Mouse (Mus musculus): ENCODE data around the gene Atg4b. TPM values are rescaled to one million over a fixed set of nuclear protein-coding genes. Genes with fewer than 3 reads are reported as not detected.

The Atg4b gene
- polyA plus RNA-seq (2015; fragmentation: Nextera tagmentation; extraction: Ambion mirVana) = 104 and 108 TPM in 2 replicates

GRCm38 (mm10) chr1:93751290-93751689 lies at the start of gene Atg4b:
TSS of gene Atg4b (plus strand) at chr1:93751500.
- Histone ChIP-seq H3K27me3 (replicated peaks; ENCODE audit: control insufficient read depth, insufficient read depth, low read length) (no peaks in the 10 kb centered on the region), H3K27ac (ENCODE audit: low read length) (no peak within 1 kb of the TSS), H3K4me3 (replicated peaks; ENCODE audit: low read length) (no peak within 1 kb of the TSS), H3K9me3 (ENCODE audit: control insufficient read depth, low read length) (no peaks in the 10 kb centered on the region), H3K4me1 (replicated peaks; ENCODE audit: control insufficient read depth, insufficient read depth, low read length) (peaks cover 17% of the 10 kb centered on the region), H3K9ac (replicated peaks; ENCODE audit: low read depth, low read length) (no peak within 1 kb of the TSS), H3K36me3 (ENCODE audit: control insufficient read depth, insufficient read depth) (peaks cover 5% of the 10 kb centered on the region; the same call in 1 of the 2 replicates), H3K4me2 (ENCODE audit: low read length) (no peak within 1 kb of the TSS)
- 75% methylated on average over 6 of the region's 6 CpGs for WGBS
- ATAC-seq = no peak

GRCm38 (mm10) chr1:93702106-93702505 lies 49.2 kb upstream of the Atg4b start:
- no peak overlapping the region for H3K4me3 ChIP-seq (replicated peaks; ENCODE audit: low read length)
- no peaks in the 10 kb centered on the region for H3K4me1 ChIP-seq (replicated peaks; ENCODE audit: control insufficient read depth, insufficient read depth, low read length)
- 96% methylated on average over 1 of the region's 1 CpGs for whole genome bisulfite sequencing
- H3K9me3 ChIP-seq (ENCODE audit: control insufficient read depth, low read length) = no peaks in the 10 kb centered on the region
- no peak overlapping the region for H3K27ac ChIP-seq (ENCODE audit: low read length)
- no peak overlapping the region for H3K4me2 ChIP-seq (ENCODE audit: low read length)
- ATAC-seq = no peak
- H3K27me3 ChIP-seq (replicated peaks; ENCODE audit: control insufficient read depth, insufficient read depth, low read length) = no peaks in the 10 kb centered on the region
- peaks cover 5% of the 10 kb centered on the region for H3K36me3 ChIP-seq (ENCODE audit: control insufficient read depth, insufficient read depth)
- H3K9ac ChIP-seq (replicated peaks; ENCODE audit: low read depth, low read length) = no peak overlapping the region

GRCm38 (mm10) chr1:93703472-93704048 lies 47.7 kb upstream of the Atg4b start:
- 95% methylated on average over 10 of the region's 10 CpGs for WGBS
- no peak overlapping the region for H3K4me2 ChIP-seq (ENCODE audit: low read length)
- H3K27me3 ChIP-seq (replicated peaks; ENCODE audit: control insufficient read depth, insufficient read depth, low read length) = no peaks in the 10 kb centered on the region
- H3K4me1 ChIP-seq (replicated peaks; ENCODE audit: control insufficient read depth, insufficient read depth, low read length) = no peaks in the 10 kb centered on the region
- H3K36me3 ChIP-seq (ENCODE audit: control insufficient read depth, insufficient read depth) = peaks cover 5% of the 10 kb centered on the region
- no peak overlapping the region for H3K27ac ChIP-seq (ENCODE audit: low read length)
- H3K4me3 ChIP-seq (replicated peaks; ENCODE audit: low read length) = no peak overlapping the region
- no peak overlapping the region for H3K9ac ChIP-seq (replicated peaks; ENCODE audit: low read depth, low read length)
- no peak for ATAC-seq
- no peaks in the 10 kb centered on the region for H3K9me3 ChIP-seq (ENCODE audit: control insufficient read depth, low read length)

- no peak overlapping the region for H3K4me2 ChIP-seq (ENCODE audit: low read length)
- ATAC-seq = no peak
- no peaks in the 10 kb centered on the region for H3K4me1 ChIP-seq (replicated peaks; ENCODE audit: control insufficient read depth, insufficient read depth, low read length)
- H3K36me3 ChIP-seq (ENCODE audit: control insufficient read depth, insufficient read depth) = peaks cover 5% of the 10 kb centered on the region
- no peak overlapping the region for H3K27ac ChIP-seq (ENCODE audit: low read length)
- H3K4me3 ChIP-seq (replicated peaks; ENCODE audit: low read length) = no peak overlapping the region
- no peaks in the 10 kb centered on the region for H3K9me3 ChIP-seq (ENCODE audit: control insufficient read depth, low read length)
- H3K27me3 ChIP-seq (replicated peaks; ENCODE audit: control insufficient read depth, insufficient read depth, low read length) = no peaks in the 10 kb centered on the region
- WGBS = 88% methylated on average over 9 of the region's 9 CpGs
- H3K9ac ChIP-seq (replicated peaks; ENCODE audit: low read depth, low read length) = no peak overlapping the region
These were observed 47.0 kb upstream of the Atg4b start for GRCm38 (mm10) chr1:93704341-93704740.

- no peaks in the 10 kb centered on the region for H3K27me3 ChIP-seq (replicated peaks; ENCODE audit: control insufficient read depth, insufficient read depth, low read length)
- no peaks in the 10 kb centered on the region for H3K9me3 ChIP-seq (ENCODE audit: control insufficient read depth, low read length)
- no peak for ATAC-seq
- no peak overlapping the region for H3K4me2 ChIP-seq (ENCODE audit: low read length)
- 63% methylated on average over 3 of the region's 3 CpGs for WGBS
- no peak overlapping the region for H3K9ac ChIP-seq (replicated peaks; ENCODE audit: low read depth, low read length)
- H3K4me1 ChIP-seq (replicated peaks; ENCODE audit: control insufficient read depth, insufficient read depth, low read length) = no peaks in the 10 kb centered on the region
- H3K27ac ChIP-seq (ENCODE audit: low read length) = no peak overlapping the region
- peaks cover 5% of the 10 kb centered on the region for H3K36me3 ChIP-seq (ENCODE audit: control insufficient read depth, insufficient read depth)
- no peak overlapping the region for H3K4me3 ChIP-seq (replicated peaks; ENCODE audit: low read length)
These were observed 45.9 kb upstream of the Atg4b start for GRCm38 (mm10) chr1:93705389-93705788.

- no peak for ATAC-seq
- WGBS = 95% methylated on average over 2 of the region's 2 CpGs
- Histone ChIP-seq H3K4me3 (replicated peaks; ENCODE audit: low read length) (no peak overlapping the region), H3K4me2 (ENCODE audit: low read length) (no peak overlapping the region), H3K27ac (ENCODE audit: low read length) (no peak overlapping the region), H3K36me3 (ENCODE audit: control insufficient read depth, insufficient read depth) (no peaks in the 10 kb centered on the region; the same call in 1 of the 2 replicates), H3K9ac (replicated peaks; ENCODE audit: low read depth, low read length) (no peak overlapping the region), H3K9me3 (ENCODE audit: control insufficient read depth, low read length) (no peaks in the 10 kb centered on the region), H3K27me3 (replicated peaks; ENCODE audit: control insufficient read depth, insufficient read depth, low read length) (no peaks in the 10 kb centered on the region), H3K4me1 (replicated peaks; ENCODE audit: control insufficient read depth, insufficient read depth, low read length) (0 out of 2 replicates have a peak, but pooled peaks cover 3% of the 10 kb centered on the region)
These were observed 35.1 kb upstream of the Atg4b start for GRCm38 (mm10) chr1:93716166-93716565.

- no peaks in the 10 kb centered on the region for H3K4me1 ChIP-seq (replicated peaks; ENCODE audit: control insufficient read depth, insufficient read depth, low read length)
- ATAC-seq = no peak
- H3K9ac ChIP-seq (replicated peaks; ENCODE audit: low read depth, low read length) = no peak overlapping the region
- no peak overlapping the region for H3K27ac ChIP-seq (ENCODE audit: low read length)
- no peaks in the 10 kb centered on the region for H3K36me3 ChIP-seq (ENCODE audit: control insufficient read depth, insufficient read depth)
- 46% methylated on average over 7 of the region's 7 CpGs for WGBS
- no peaks in the 10 kb centered on the region for H3K9me3 ChIP-seq (ENCODE audit: control insufficient read depth, low read length)
- H3K4me3 ChIP-seq (replicated peaks; ENCODE audit: low read length) = no peak overlapping the region
- no peaks in the 10 kb centered on the region for H3K27me3 ChIP-seq (replicated peaks; ENCODE audit: control insufficient read depth, insufficient read depth, low read length)
- H3K4me2 ChIP-seq (ENCODE audit: low read length) = no peak overlapping the region
These were observed 29.7 kb upstream of the Atg4b start for GRCm38 (mm10) chr1:93721557-93721956.

GRCm38 (mm10) chr1:93724623-93725022 lies 26.7 kb upstream of the Atg4b start:
- no peak overlapping the region for H3K4me2 ChIP-seq (ENCODE audit: low read length)
- 78% methylated on average over 3 of the region's 3 CpGs for WGBS
- H3K4me1 ChIP-seq (replicated peaks; ENCODE audit: control insufficient read depth, insufficient read depth, low read length) = no peaks in the 10 kb centered on the region
- H3K9ac ChIP-seq (replicated peaks; ENCODE audit: low read depth, low read length) = no peak overlapping the region
- no peak for ATAC-seq
- no peak overlapping the region for H3K27ac ChIP-seq (ENCODE audit: low read length)
- H3K9me3 ChIP-seq (ENCODE audit: control insufficient read depth, low read length) = no peaks in the 10 kb centered on the region
- no peaks in the 10 kb centered on the region for H3K36me3 ChIP-seq (ENCODE audit: control insufficient read depth, insufficient read depth)
- H3K4me3 ChIP-seq (replicated peaks; ENCODE audit: low read length) = no peak overlapping the region
- H3K27me3 ChIP-seq (replicated peaks; ENCODE audit: control insufficient read depth, insufficient read depth, low read length) = no peaks in the 10 kb centered on the region

GRCm38 (mm10) chr1:93725665-93726064 lies 25.6 kb upstream of the Atg4b start:
- Histone ChIP-seq H3K27me3 (replicated peaks; ENCODE audit: control insufficient read depth, insufficient read depth, low read length) (no peaks in the 10 kb centered on the region), H3K4me3 (replicated peaks; ENCODE audit: low read length) (no peak overlapping the region), H3K9ac (replicated peaks; ENCODE audit: low read depth, low read length) (no peak overlapping the region), H3K4me2 (ENCODE audit: low read length) (no peak overlapping the region), H3K4me1 (replicated peaks; ENCODE audit: control insufficient read depth, insufficient read depth, low read length) (no peaks in the 10 kb centered on the region), H3K9me3 (ENCODE audit: control insufficient read depth, low read length) (no peaks in the 10 kb centered on the region), H3K36me3 (ENCODE audit: control insufficient read depth, insufficient read depth) (no peaks in the 10 kb centered on the region), H3K27ac (ENCODE audit: low read length) (no peak overlapping the region)
- 95% methylated on average over 5 of the region's 5 CpGs for WGBS
- ATAC-seq = 0 out of 2 replicates have a peak, but pooled peaks have one; percentile 13

GRCm38 (mm10) chr1:93726116-93726515 lies 25.2 kb upstream of the Atg4b start:
- Histone ChIP-seq H3K27ac (ENCODE audit: low read length) (no peak overlapping the region), H3K4me3 (replicated peaks; ENCODE audit: low read length) (no peak overlapping the region), H3K9me3 (ENCODE audit: control insufficient read depth, low read length) (no peaks in the 10 kb centered on the region), H3K9ac (replicated peaks; ENCODE audit: low read depth, low read length) (no peak overlapping the region), H3K27me3 (replicated peaks; ENCODE audit: control insufficient read depth, insufficient read depth, low read length) (no peaks in the 10 kb centered on the region), H3K4me2 (ENCODE audit: low read length) (no peak overlapping the region), H3K4me1 (replicated peaks; ENCODE audit: control insufficient read depth, insufficient read depth, low read length) (no peaks in the 10 kb centered on the region), H3K36me3 (ENCODE audit: control insufficient read depth, insufficient read depth) (no peaks in the 10 kb centered on the region)
- ATAC-seq = no peak
- WGBS = 79% methylated on average over 3 of the region's 3 CpGs
